Mouse (Mus musculus) erythroblast, adult 5-6 weeks (primary cell): Measurements from ENCODE around the gene Arcn1. TPM values are rescaled to one million over a fixed set of nuclear protein-coding genes. Genes with fewer than 3 reads are reported as not detected.

ENCODE experiments used
- ATAC-seq: replicated peaks from 2 replicates; pipeline ENCODE4 v1.8.0; 2016; ENCODE audit warnings: moderate number of reproducible peaks, mild to moderate bottlenecking, moderate TSS enrichment, inconsistent platforms; ENCODE audit not compliant: poor library complexity, low FRiP score, severe bottlenecking
- total RNA-seq, 2 experiments: library from RNA; stranded (forward) in 1 of 2; stranded (reverse) in 1 of 2; fragments of 150-400 nt in 1 of 2; fragments of 200-764, 138-1000 nt in 1 of 2; gene quantifications; 2 replicates each; pipeline versions ENCODE4 v1.2.3 to v1.2.4; 2015 to 2017; ENCODE audit warnings: low replicate concordance in 2 of 2

Arcn1 gene
- total RNA-seq, 2 experiments from 2014 or later: 52.6 to 94.8 TPM

DNA sequence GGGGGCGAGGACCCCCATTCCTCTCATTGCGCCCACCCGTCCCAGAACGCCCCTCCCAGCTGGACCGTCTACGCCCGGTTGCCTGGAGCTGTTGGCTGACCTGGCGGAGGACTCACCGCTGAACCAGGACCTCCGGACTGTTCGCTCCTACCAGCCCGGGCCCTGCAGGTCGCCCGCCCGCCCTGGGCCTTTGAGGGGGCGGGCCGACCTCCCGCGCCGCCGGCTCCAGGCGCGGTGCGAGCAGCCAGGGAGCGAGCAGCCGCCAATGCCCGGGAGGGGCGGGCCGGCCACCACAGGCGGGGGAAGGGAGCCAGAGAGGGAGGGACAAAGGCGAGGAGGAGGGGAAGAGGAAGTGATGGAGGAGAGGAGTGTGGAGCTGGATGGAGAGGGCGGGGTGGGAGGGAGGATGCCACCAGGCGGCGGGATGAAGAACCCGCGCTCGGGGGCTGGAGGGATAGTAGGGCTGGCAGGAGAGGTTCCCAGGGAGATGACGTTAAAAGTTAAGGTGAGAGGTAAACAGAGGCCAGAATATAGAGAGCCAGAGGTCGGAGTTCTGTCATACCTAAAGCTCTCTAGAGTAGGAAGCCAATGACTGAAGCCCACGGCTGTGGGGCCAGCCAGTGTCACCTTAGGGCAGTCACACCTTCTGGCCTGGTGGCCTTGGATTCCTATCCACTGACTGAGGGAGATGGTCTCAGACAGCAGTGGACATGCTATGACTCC, 46.3 kb downstream of the Arcn1 start:
- ATAC-seq: no peak

DNA sequence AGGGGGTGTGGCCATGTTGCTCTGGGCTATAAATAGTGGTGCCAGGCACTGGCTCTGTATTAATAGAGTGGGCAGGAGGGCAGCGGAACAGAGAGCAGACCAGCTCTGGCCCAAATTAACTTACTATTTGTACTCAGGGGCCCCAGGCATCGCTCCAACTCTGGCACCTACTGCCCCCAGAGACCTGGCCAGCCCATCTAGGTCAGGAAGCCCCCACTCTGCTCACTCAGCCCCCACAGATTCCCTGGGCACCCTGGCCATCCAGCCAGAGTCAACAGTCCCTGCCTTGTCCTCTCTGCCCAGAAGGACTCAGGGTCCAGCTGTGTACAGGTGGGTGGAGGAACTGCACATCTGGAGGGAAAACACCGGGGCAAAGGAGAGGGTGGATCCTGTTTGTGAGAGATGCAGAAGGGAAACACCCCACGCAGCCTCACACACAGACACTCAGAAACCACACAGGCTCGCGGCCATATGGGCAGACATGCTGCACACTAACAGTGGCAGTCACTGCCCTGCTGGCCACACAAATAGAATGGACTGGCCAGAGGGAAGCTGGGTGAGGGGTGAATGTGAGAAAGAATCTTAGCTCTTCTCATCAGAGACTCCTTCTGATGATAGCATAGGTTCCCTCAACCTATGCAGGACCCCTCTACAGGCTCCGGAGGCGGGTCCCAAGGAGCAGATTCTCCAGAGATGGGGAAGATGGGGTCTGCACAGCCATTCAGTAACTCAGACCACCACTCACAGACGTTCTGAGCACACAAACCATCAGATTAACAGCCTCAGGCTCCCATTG, 47.1 kb downstream of the Arcn1 start:
- no peak for ATAC-seq

- ATAC-seq: no peak
Observed at GRCm38 (mm10) chr9:44719632-44720357, 47.9 kb downstream of the Arcn1 start.

GRCm38 (mm10) chr9:44718937-44719631, 48.6 kb downstream of the Arcn1 start:
- ATAC-seq: no peak

DNA sequence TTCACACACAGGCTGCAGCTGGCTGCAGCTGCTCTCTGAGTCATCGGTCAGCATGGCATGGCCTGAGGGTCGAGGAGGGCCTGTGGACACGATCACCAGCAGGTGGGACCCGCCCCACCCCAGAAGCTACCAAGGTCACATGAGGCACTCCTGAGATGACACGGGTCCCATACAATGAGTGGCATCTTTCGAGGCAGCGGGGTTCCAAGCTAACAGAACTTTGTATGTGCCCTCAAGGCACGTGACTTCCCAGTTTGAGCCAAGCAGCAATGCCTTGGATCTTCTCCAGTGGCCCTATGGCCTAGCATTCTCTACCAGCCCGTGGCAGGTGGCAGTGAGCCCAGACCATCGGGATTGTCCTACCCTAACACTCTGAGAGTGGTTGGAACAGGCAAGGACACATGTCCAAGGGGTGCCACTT, 49.8 kb downstream of the Arcn1 start:
- ATAC-seq: no peak

DNA sequence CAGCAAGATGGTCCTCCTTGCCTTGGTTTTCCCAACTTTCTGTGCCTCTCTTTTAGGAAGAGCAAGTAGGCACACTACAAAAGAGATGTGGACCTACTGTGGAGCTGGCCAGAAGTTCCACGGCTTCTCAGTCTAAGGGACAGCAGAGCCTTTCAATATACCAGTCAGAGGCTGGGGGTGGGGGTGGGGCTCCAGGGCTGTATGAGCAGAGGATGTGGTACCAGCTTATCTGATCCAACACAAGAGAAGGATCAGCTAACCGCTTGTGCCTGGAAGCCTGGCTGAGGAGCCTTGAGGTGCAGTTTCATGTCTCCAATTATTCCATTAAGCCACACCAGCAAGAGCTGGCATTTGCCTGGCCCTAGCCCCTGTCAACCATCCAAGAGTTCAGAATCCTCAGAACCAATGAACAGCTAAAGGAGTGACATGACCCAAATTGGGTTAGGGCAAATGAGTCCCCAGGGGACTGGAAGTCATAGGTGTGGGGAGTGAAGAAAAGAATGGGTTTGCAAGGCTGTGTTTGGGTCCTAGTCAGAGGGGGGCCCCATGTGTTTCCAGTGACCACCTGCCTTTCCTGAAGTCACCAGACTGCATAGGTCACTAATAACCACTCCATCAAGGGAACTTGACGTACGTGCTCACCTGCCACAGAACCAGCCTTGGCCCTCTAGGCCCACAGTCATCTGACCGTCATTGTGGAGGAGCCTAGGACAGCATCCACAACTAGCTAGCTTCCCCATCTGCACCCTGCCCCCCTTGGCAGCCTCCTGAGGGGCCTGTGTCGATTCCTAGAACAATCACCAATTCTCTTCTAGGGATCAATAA, 50.4 kb downstream of the Arcn1 start:
- no peak for ATAC-seq

- ATAC-seq: no peak
Observed at GRCm38 (mm10) chr9:44715705-44716362, 51.8 kb downstream of the Arcn1 start.

DNA sequence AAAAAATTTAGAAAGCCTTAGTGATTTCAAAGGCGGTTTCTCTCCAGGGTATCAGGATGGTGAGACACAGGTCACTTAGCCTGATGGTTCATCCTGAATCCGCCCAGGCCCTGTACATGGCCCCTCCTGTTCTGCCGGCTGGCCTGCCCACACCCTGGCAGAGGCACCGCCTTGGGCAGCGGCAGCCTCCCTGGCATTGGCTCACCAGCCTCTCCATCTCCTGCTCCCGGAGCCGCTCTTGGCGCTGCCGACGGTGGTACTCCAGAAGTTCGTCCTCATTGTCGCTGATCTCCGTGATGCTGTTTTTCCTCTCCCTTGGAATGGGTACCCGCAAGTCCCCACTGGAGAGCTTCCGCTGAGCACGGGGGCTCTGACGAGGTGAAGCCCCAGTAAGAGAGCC, 52.5 kb downstream of the Arcn1 start:
- no peak for ATAC-seq

- ATAC-seq: no peak
Observed at GRCm38 (mm10) chr9:44713574-44713973, 54.1 kb downstream of the Arcn1 start.

- peak; percentile 70 for ATAC-seq
Observed at GRCm38 (mm10) chr9:44713080-44713479, 54.6 kb downstream of the Arcn1 start.

- ATAC-seq: no peak
Observed at GRCm38 (mm10) chr9:44711602-44712001, 56.0 kb downstream of the Arcn1 start.

GRCm38 (mm10) chr9:44710213-44710612, 57.4 kb downstream of the Arcn1 start:
- ATAC-seq: no peak

GRCm38 (mm10) chr9:44709600-44709999, 58.0 kb downstream of the Arcn1 start:
- ATAC-seq: no peak

- no peak for ATAC-seq
Observed at GRCm38 (mm10) chr9:44708925-44709324, 58.7 kb downstream of the Arcn1 start.

GRCm38 (mm10) chr9:44708429-44708765, 59.2 kb downstream of the Arcn1 start:
- 0 out of 2 replicates have a peak, but pooled peaks have one; percentile 45 for ATAC-seq

GRCm38 (mm10) chr9:44707749-44708428, 59.8 kb downstream of the Arcn1 start:
- no peak for ATAC-seq

DNA sequence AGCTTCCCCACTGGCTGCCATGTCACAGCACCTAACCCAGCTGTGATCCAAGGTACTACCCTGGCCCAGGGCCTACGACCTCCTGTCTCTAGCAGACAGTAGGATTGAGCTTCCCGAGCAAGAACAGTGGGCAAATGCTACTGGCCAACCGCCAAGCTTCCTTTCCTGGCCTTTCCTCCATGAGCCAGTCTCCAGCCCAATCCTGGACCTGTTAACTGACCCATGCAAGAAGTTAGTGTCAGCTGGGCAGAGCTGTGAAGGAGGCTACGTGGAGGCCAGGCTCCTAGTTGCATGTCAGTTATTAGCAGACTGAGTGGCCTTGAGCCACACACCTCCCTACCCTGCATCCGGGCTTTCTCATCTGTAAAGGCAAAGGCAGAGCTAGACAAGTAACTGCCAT, 67.9 kb downstream of the Arcn1 start:
- no peak for ATAC-seq

GRCm38 (mm10) chr9:44699196-44699595, 68.4 kb downstream of the Arcn1 start:
- no peak for ATAC-seq
